Mouse (Mus musculus) kidney, adult 2 months (tissue): ENCODE results near the gene D630045J12Rik. TPM values are rescaled to one million over a fixed set of nuclear protein-coding genes. Genes with fewer than 3 reads are reported as not detected.

Source experiments
- DNase-seq: peaks from one replicate; pipeline ENCODE4 v3.0.0; 2021
- H3K27ac ChIP-seq: fragments of 200-500 bp; 2 replicates; pipeline ENCODE4 v1.5.1; 2012; ENCODE audit warnings: low read depth, low read length, control low read depth, inconsistent platforms; ENCODE audit not compliant: insufficient read depth
- H3K27me3 ChIP-seq: fragments of 200-500 bp; replicated peaks from 2 replicates; pipeline ENCODE4 v1.6.1; 2012; ENCODE audit warnings: mild to moderate bottlenecking, moderate library complexity, low read length, inconsistent platforms; ENCODE audit not compliant: control insufficient read depth, insufficient read depth
- H3K36me3 ChIP-seq: fragments of 200-500 bp; 2 replicates; pipeline ENCODE4 v1.6.1; 2012; ENCODE audit warnings: mild to moderate bottlenecking, moderate library complexity, low read length, inconsistent platforms; ENCODE audit not compliant: control insufficient read depth, insufficient read depth
- H3K4me1 ChIP-seq: fragments of 200-500 bp; 2 replicates; pipeline ENCODE4 v1.6.1; 2011; ENCODE audit warnings: low read length; ENCODE audit not compliant: control insufficient read depth, insufficient read depth
- H3K4me3 ChIP-seq: fragments of 200-500 bp; 2 replicates; pipeline ENCODE4 v1.5.1; 2011; ENCODE audit warnings: mild to moderate bottlenecking, low read depth, low read length, control low read depth; ENCODE audit not compliant: insufficient read depth
- CTCF ChIP-seq: fragments of 200-500 bp; conservative IDR thresholded peaks from 2 replicates; pipeline ENCODE4 v1.5.1; 2011; ENCODE audit warnings: low read depth, mild to moderate bottlenecking, control low read depth, low read length, moderate library complexity, mixed read lengths; ENCODE audit not compliant: insufficient read depth, insufficient read length
- POLR2A ChIP-seq: fragments of 200-500 bp; IDR thresholded peaks from one replicate; pipeline ENCODE4 v1.6.1; 2011; ENCODE audit warnings: low read depth, low read length, control low read depth
- WGBS: fragments of 180-500 bp; shearing (Covaris S2); methylation state at CpG from one replicate; pipeline ENCODE4 v1.1.7; 2018; 5-methylcytosine and 5-hydroxymethylcytosine counted together
- polyA plus RNA-seq: library from polyadenylated mRNA; depleted of rRNA; stranded (reverse); fragments of >200 nt; gene quantifications from 2 replicates; pipeline ENCODE4 v1.2.3, GENCODE M21; 2012

D630045J12Rik gene
- polyA plus RNA-seq, 1 experiment: 31.1 TPM

- no peaks in the 10 kb centered on the region; the same call in 1 of the 2 replicates for H3K36me3 ChIP-seq
- WGBS: 72% methylated on average over 14 of the region's 14 CpGs
- no peak overlapping the region for H3K4me3 ChIP-seq
- DNase-seq: no peak
- no peaks in the 10 kb centered on the region for H3K27me3 ChIP-seq
- peaks cover 2% of the 10 kb centered on the region; the same call in 1 of the 2 replicates for H3K4me1 ChIP-seq
- H3K27ac ChIP-seq: no peak overlapping the region
- TF ChIP-seq CTCF (no peak), POLR2A (no peak)
Measured at GRCm38 (mm10) chr6:38162825-38163504, 90.8 kb downstream of the D630045J12Rik start.

GRCm38 (mm10) chr6:38160556-38160955 lies 93.3 kb downstream of the D630045J12Rik start:
- WGBS: 60% methylated on average over 2 of the region's 2 CpGs
- DNase-seq: no peak
- Histone ChIP-seq H3K36me3 (no peaks in the 10 kb centered on the region), H3K4me1 (peaks cover 2% of the 10 kb centered on the region; the same call in 1 of the 2 replicates), H3K4me3 (no peak overlapping the region), H3K27ac (no peak overlapping the region), H3K27me3 (no peaks in the 10 kb centered on the region)
- TF ChIP-seq CTCF (no peak), POLR2A (no peak)

- Histone ChIP-seq H3K4me3 (no peak overlapping the region), H3K4me1 (peaks cover 2% of the 10 kb centered on the region; the same call in 1 of the 2 replicates), H3K27me3 (no peaks in the 10 kb centered on the region), H3K36me3 (no peaks in the 10 kb centered on the region), H3K27ac (no peak overlapping the region)
- DNase-seq: peak; percentile 90
- 5% methylated on average over 3 of the region's 3 CpGs for WGBS
- peak; percentile 47 for TF ChIP-seq CTCF
- TF ChIP-seq POLR2A: no peak
Measured at GRCm38 (mm10) chr6:38160102-38160501, 93.7 kb downstream of the D630045J12Rik start.

- Histone ChIP-seq H3K4me1 (peaks cover 2% of the 10 kb centered on the region; the same call in 1 of the 2 replicates), H3K27ac (no peak overlapping the region), H3K4me3 (no peak overlapping the region), H3K27me3 (no peaks in the 10 kb centered on the region), H3K36me3 (no peaks in the 10 kb centered on the region)
- DNase-seq: no peak
- 87% methylated on average over 4 of the region's 4 CpGs for WGBS
- TF ChIP-seq POLR2A: no peak
- TF ChIP-seq CTCF: no peak
Measured at GRCm38 (mm10) chr6:38159576-38159975, 94.2 kb downstream of the D630045J12Rik start.

- 87% methylated on average over 16 of the region's 16 CpGs for WGBS
- peaks cover 2% of the 10 kb centered on the region; the same call in 1 of the 2 replicates for H3K4me1 ChIP-seq
- DNase-seq: no peak
Measured at GRCm38 (mm10) chr6:38157925-38158324, 95.9 kb downstream of the D630045J12Rik start.

GRCm38 (mm10) chr6:38156204-38156603 lies 97.6 kb downstream of the D630045J12Rik start:
- H3K4me3 ChIP-seq: no peak overlapping the region
- WGBS: 86% methylated on average over 5 of the region's 5 CpGs
- H3K36me3 ChIP-seq: no peaks in the 10 kb centered on the region
- H3K27ac ChIP-seq: no peak overlapping the region
- H3K4me1 ChIP-seq: peaks cover 2% of the 10 kb centered on the region; the same call in 1 of the 2 replicates
- DNase-seq: no peak
- H3K27me3 ChIP-seq: no peaks in the 10 kb centered on the region
- TF ChIP-seq POLR2A (no peak), CTCF (0 out of 2 replicates have a peak, but pooled peaks have one; percentile 14)

More at GRCm38 (mm10) chr6:38157925-38158324, 95.9 kb downstream of the D630045J12Rik start:
- Histone ChIP-seq H3K36me3 (no peaks in the 10 kb centered on the region), H3K4me3 (no peak overlapping the region), H3K27ac (no peak overlapping the region), H3K27me3 (no peaks in the 10 kb centered on the region)
- no peak for TF ChIP-seq POLR2A
- TF ChIP-seq CTCF: no peak

GRCm38 (mm10) chr6:38152305-38152704 lies 101.5 kb downstream of the D630045J12Rik start:
- DNase-seq: no peak
- no peaks in the 10 kb centered on the region for H3K4me1 ChIP-seq
- H3K27me3 ChIP-seq: no peaks in the 10 kb centered on the region
- 94% methylated on average over 11 of the region's 11 CpGs for whole genome bisulfite sequencing
- no peak overlapping the region for H3K27ac ChIP-seq
- no peaks in the 10 kb centered on the region for H3K36me3 ChIP-seq
- TF ChIP-seq CTCF (no peak), POLR2A (no peak)
- no peak overlapping the region for H3K4me3 ChIP-seq
